Mouse (Mus musculus): ENCODE measurements around the gene Kiss1. TPM values are rescaled to one million over a fixed set of nuclear protein-coding genes. Genes with fewer than 3 reads are reported as not detected.

Kiss1 gene
- polyA plus RNA-seq, 1 experiment from 2014 or later = not detected

Other genes starting within 250 kb of the Kiss1 start
- 45.7 and 47.7 TPM in 2 replicates for gene Ppp1r15b, start 190.7 kb upstream of the Kiss1 start, polyA plus RNA-seq (2015; fragmentation: Nextera tagmentation; extraction: Ambion mirVana)
- gene Plekha6, start 157.7 kb upstream of the Kiss1 start, polyA plus RNA-seq (2015; fragmentation: Nextera tagmentation; extraction: Ambion mirVana) = 8.5 and 9.7 TPM in 2 replicates
- gene Golt1a, start 12.1 kb upstream of the Kiss1 start, polyA plus RNA-seq (2015; fragmentation: Nextera tagmentation; extraction: Ambion mirVana) = 7.9 and 8.0 TPM in 2 replicates
- 412 and 490 TPM in 2 replicates for gene Ren1, start 28.6 kb downstream of the Kiss1 start, polyA plus RNA-seq (2015; fragmentation: Nextera tagmentation; extraction: Ambion mirVana)
- gene Etnk2, start 41.7 kb downstream of the Kiss1 start, polyA plus RNA-seq (2015; fragmentation: Nextera tagmentation; extraction: Ambion mirVana) = 3.9 and 4.9 TPM in 2 replicates
- gene Sox13, start 102.5 kb downstream of the Kiss1 start, polyA plus RNA-seq (2015; fragmentation: Nextera tagmentation; extraction: Ambion mirVana) = 11.5 and 12.8 TPM in 2 replicates

All from kidney, embryonic 16.5 days (tissue).